Mouse (Mus musculus) heart, adult 2 months (tissue): ENCODE results near the gene Adora2b.

Experiments used
- CTCF ChIP-seq: fragments of 200-600 bp; IDR thresholded peaks from 2 replicates; pipeline ENCODE4 v1.8.1; 2022; ENCODE audit warnings: antibody characterized with exemption, mild to moderate bottlenecking, moderate library complexity
- EP300 ChIP-seq: fragments of 200-500 bp; IDR thresholded peaks from 2 replicates; pipeline ENCODE4 v1.6.1; 2011; ENCODE audit warnings: low read depth, low read length, control low read depth; ENCODE audit not compliant: insufficient read depth
- POLR2A ChIP-seq: fragments of 200-500 bp; IDR thresholded peaks from 2 replicates; pipeline ENCODE4 v1.6.1; 2011; ENCODE audit warnings: mild to moderate bottlenecking, low read depth, low read length, control low read depth; ENCODE audit not compliant: insufficient read depth

DNA sequence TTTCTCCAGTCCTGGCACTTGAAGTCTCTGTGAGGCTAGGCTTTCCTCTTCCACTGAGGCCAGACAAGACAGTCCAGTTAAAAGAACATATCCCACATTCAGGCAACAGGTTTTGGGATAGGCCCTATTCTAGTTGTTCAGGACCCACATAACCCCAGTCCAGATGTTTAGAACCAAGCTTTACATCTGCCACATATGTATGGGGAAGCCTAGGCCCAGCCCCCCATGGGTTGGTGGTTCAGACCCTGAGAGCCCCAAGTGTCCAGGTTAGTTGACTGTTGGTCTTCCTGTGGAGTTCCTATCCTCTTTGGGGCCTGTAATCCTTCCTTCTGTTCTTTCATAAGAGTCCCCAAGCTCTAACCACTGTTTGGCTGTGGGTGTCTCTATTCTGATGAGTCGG, 38.9 kb downstream of the Adora2b start:
- no peak for TF ChIP-seq CTCF
- TF ChIP-seq POLR2A: no peak
- TF ChIP-seq EP300: no peak
